Mouse (Mus musculus): Measurements from ENCODE around the gene Tas2r124.

The Tas2r124 gene

DNA sequence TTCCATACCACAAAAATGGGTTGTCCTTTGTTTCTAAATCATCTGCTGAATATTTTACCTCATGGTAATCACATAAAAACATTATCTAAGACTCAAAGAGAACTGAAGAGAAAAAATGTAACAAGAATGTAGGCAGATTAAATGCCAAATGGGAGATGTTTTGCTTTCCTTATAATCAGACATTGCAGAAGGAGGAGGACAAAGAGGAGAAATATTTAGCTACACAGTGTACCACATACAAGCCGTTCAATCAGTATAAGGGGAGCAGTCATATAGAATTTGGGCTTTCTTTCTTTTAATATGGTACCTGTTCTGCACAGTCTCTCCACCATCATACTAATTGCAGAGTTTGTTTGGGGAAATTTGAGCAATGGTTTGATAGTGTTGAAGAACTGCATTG lies at the start of gene Tas2r124:
Gene Tas2r124, plus strand, starts transcription at position 301 of the 400 bp plus-strand sequence.
- DNase-seq, result no peak

DNA sequence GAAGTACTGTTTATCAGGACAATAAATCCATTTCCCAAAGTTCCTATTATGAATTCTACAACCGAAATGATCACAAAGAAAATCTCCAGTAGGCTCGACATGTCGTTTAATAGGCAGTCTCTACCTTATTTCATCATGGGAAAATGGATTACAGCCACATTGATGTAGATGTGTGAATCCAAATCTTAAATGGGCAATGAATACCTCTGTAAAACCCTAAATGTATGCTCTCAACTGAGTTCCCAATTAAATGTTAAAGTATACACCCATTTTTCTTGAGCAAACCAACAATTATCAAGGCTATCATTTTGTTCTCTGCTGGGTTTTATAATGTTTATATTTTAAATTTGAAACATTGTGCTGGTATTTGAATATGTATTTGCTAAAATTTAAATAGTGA lies 42.7 kb upstream of the Tas2r124 start, which contains the start of gene Tas2r122:
Gene Tas2r122, minus strand, starts transcription at position 101 of the 400 bp plus-strand sequence.
- no peak for DNase-seq

GRCm38 (mm10) chr6:132737935-132738334 lies 16.6 kb upstream of the Tas2r124 start, which contains the start of gene Tas2r115:
TSS of gene Tas2r115 (minus strand) at chr6:132738035.
- no peak for DNase-seq

DNA sequence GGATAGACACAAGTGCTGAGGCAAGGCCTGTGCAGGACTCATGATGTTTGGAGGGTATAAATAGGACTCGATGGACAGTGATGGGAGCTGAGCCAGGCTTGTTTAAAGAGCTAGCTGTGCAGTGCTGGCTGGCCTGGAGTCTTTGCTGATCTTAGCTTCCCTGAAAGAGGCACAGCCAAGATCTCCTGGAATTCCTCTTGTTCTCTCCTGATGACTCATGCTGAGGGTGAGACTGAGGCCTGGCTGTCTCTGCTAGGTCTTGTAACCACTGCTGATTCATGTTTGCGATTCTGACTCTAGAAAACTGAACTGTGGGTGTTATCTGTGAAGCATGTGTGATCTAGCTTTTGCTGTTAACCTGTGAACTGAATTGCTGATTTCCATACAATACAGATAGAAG lies 4.3 kb upstream of the Tas2r124 start:
- DNase-seq, result no peak

DNA sequence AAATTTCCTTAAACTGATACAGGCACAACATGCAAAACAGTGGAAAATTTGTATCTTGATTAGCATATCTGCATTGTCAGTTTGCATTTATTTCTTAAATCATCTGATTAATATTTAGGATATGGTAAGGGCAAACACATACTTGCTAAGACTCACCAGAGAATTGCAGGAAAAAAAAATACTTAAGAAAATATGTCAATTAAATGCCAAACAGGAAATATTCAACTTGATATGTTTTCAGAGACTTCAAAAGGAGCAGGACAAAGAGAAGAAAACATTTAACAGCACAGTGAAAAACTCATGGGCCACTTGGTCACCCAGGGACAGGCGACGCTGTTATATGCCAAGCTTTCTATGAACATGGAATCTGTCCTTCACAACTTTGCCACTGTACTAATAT lies 7.3 kb downstream of the Tas2r124 start, which contains the start of gene Tas2r102:
Gene Tas2r102, plus strand, starts transcription at position 301 of the 400 bp plus-strand sequence.
- DNase-seq, result no peak

GRCm38 (mm10) chr6:132778062-132778461 lies 23.5 kb downstream of the Tas2r124 start, which contains the start of gene Tas2r136:
TSS of gene Tas2r136 (minus strand) at chr6:132778162.
- no peak for DNase-seq

- DNase-seq, result no peak
These were observed 40.9 kb downstream of the Tas2r124 start for GRCm38 (mm10) chr6:132795393-132795792.

DNA sequence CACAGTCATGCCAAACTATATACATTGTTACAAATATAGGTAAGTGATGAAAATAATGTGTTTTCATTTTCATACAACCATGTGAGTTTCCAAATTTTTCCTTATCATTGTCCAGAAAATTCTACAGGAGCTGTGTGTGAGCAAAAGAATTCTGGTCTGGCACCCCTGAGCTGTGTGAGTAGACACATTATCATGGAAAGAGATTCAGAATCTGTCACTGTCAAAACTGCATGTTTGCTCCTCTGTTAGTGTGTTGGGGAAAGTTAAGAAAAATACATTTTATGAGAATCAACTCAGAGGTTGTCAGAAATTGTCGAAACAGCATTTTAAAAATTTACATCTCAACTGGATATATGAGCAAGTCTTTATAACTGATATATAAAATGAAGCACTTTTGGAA lies 48.0 kb downstream of the Tas2r124 start, which contains the start of gene Tas2r117:
Gene Tas2r117, plus strand, starts transcription at position 301 of the 400 bp plus-strand sequence.
- DNase-seq, result no peak
